Mouse (Mus musculus): ENCODE data around the gene 6820408C15Rik.

The 6820408C15Rik gene

GRCm38 (mm10) chr2:152481726-152482125 is 66.3 kb downstream of the 6820408C15Rik start:
- TF ChIP-seq GATA4 (IDR thresholded peaks at IDR 0.05; ENCODE audit: insufficient replicate concordance, low read length): no peak

GRCm38 (mm10) chr2:152487024-152487423 is 71.6 kb downstream of the 6820408C15Rik start:
- TF ChIP-seq GATA4 (IDR thresholded peaks at IDR 0.05; ENCODE audit: insufficient replicate concordance, low read length): no peak

- no peak for TF ChIP-seq GATA4 (IDR thresholded peaks at IDR 0.05; ENCODE audit: insufficient replicate concordance, low read length)
Measured at GRCm38 (mm10) chr2:152490038-152490437, 74.7 kb downstream of the 6820408C15Rik start, which contains the start of gene Defb22. Defb22 (minus strand) TSS chr2:152490138.

GRCm38 (mm10) chr2:152493151-152493550 is 77.8 kb downstream of the 6820408C15Rik start:
- no peak for TF ChIP-seq GATA4 (IDR thresholded peaks at IDR 0.05; ENCODE audit: insufficient replicate concordance, low read length)

Measured in liver, adult (tissue).